Mouse (Mus musculus): Measurements from ENCODE around the gene Otud5.
A peak's percentile ranks its signal among the peaks of the same experiment; 100 is the strongest.

Gene Otud5

GRCm38 (mm10) chrX:7841163-7842162, at the start of gene Otud5:
TSS of gene Otud5 (plus strand) at chrX:7841364.
- peak; percentile 99 for DNase-seq (ENCODE audit: low read depth)

GRCm38 (mm10) chrX:7793361-7793760, 47.8 kb upstream of the Otud5 start:
- DNase-seq (ENCODE audit: low read depth), result peak; percentile 62

GRCm38 (mm10) chrX:7795016-7795415, 46.1 kb upstream of the Otud5 start:
- peak; percentile 21 for DNase-seq (ENCODE audit: low read depth)

- no peak for DNase-seq (ENCODE audit: low read depth)
Observed at GRCm38 (mm10) chrX:7797327-7797726, 43.8 kb upstream of the Otud5 start.

GRCm38 (mm10) chrX:7802157-7802556, 39.0 kb upstream of the Otud5 start:
- DNase-seq (ENCODE audit: low read depth), result peak; percentile 8

- DNase-seq (ENCODE audit: low read depth), result peak; percentile 32
Observed at GRCm38 (mm10) chrX:7815016-7815415, 26.1 kb upstream of the Otud5 start.

- no peak for DNase-seq (ENCODE audit: low read depth)
Observed at GRCm38 (mm10) chrX:7821865-7822779, 19.0 kb upstream of the Otud5 start, which contains the start of gene Kcnd1. TSS of gene Kcnd1 (plus strand) at chrX:7822289.

- DNase-seq (ENCODE audit: low read depth), result peak; percentile 81
Observed at GRCm38 (mm10) chrX:7837146-7837545, 4.0 kb upstream of the Otud5 start.

- no peak for DNase-seq (ENCODE audit: low read depth)
Observed at GRCm38 (mm10) chrX:7840842-7841162, 362 bp upstream of the Otud5 start.

GRCm38 (mm10) chrX:7842318-7842717, 1.2 kb downstream of the Otud5 start:
- DNase-seq (ENCODE audit: low read depth), result no peak

GRCm38 (mm10) chrX:7847845-7848244, 6.7 kb downstream of the Otud5 start:
- no peak for DNase-seq (ENCODE audit: low read depth)

GRCm38 (mm10) chrX:7854578-7854977, 13.4 kb downstream of the Otud5 start:
- peak; percentile 77 for DNase-seq (ENCODE audit: low read depth)

GRCm38 (mm10) chrX:7859191-7859753, 18.1 kb downstream of the Otud5 start:
- DNase-seq (ENCODE audit: low read depth), result peak; percentile 88

- DNase-seq (ENCODE audit: low read depth), result no peak
Observed at GRCm38 (mm10) chrX:7863181-7863580, 22.0 kb downstream of the Otud5 start.

GRCm38 (mm10) chrX:7864551-7864950, 23.4 kb downstream of the Otud5 start:
- DNase-seq (ENCODE audit: low read depth), result no peak

GRCm38 (mm10) chrX:7865343-7865742, 24.2 kb downstream of the Otud5 start:
- DNase-seq (ENCODE audit: low read depth), result peak; percentile 54

- DNase-seq (ENCODE audit: low read depth), result no peak
Observed at GRCm38 (mm10) chrX:7865786-7866185, 24.6 kb downstream of the Otud5 start.

- no peak for DNase-seq (ENCODE audit: low read depth)
Observed at GRCm38 (mm10) chrX:7867141-7867540, 26.0 kb downstream of the Otud5 start.

- DNase-seq (ENCODE audit: low read depth), result no peak
Observed at GRCm38 (mm10) chrX:7868506-7868905, 27.3 kb downstream of the Otud5 start.

GRCm38 (mm10) chrX:7869826-7870225, 28.7 kb downstream of the Otud5 start:
- DNase-seq (ENCODE audit: low read depth), result no peak

GRCm38 (mm10) chrX:7878007-7878419, 36.8 kb downstream of the Otud5 start, which contains the start of gene Pim2:
TSS of gene Pim2 (plus strand) at chrX:7878262.
- peak; percentile 92 for DNase-seq (ENCODE audit: low read depth)

- DNase-seq (ENCODE audit: low read depth), result no peak
Observed at GRCm38 (mm10) chrX:7878495-7878894, 37.3 kb downstream of the Otud5 start.
